Mouse (Mus musculus) kidney, embryonic 15.5 days (tissue): ENCODE results near the gene Cyp4x1. TPM values are rescaled to one million over a fixed set of nuclear protein-coding genes. Genes with fewer than 3 reads are reported as not detected.

ENCODE experiments used
- ATAC-seq: fragments of 200-750 bp; cut with Nextera tagmentation; replicated peaks from 2 replicates; pipeline ENCODE4 v1.8.0; 2017; ENCODE audit warnings: moderate TSS enrichment; ENCODE audit not compliant: low FRiP score
- H3K27ac ChIP-seq: fragments of 300-500 bp; sonication (generic); 2 replicates; pipeline ENCODE4 v1.5.1; 2015; ENCODE audit warnings: mild to moderate bottlenecking, inconsistent platforms
- H3K27me3 ChIP-seq: fragments of 300-500 bp; sonication (generic); 2 replicates; pipeline ENCODE4 v1.6.1; 2015; ENCODE audit warnings: inconsistent platforms
- H3K36me3 ChIP-seq: fragments of 300-500 bp; sonication (generic); 2 replicates; pipeline ENCODE4 v1.6.1; 2015; ENCODE audit warnings: inconsistent platforms
- H3K4me1 ChIP-seq: fragments of 300-500 bp; sonication (generic); 2 replicates; pipeline ENCODE4 v1.6.1; 2015; ENCODE audit warnings: inconsistent platforms
- H3K4me2 ChIP-seq: fragments of 300-500 bp; sonication (generic); 2 replicates; pipeline ENCODE4 v1.6.1; 2015; ENCODE audit warnings: moderate library complexity, mild to moderate bottlenecking, inconsistent platforms
- H3K4me3 ChIP-seq: fragments of 300-500 bp; sonication (generic); replicated peaks from 2 replicates; pipeline ENCODE4 v1.5.1; 2015; ENCODE audit warnings: mild to moderate bottlenecking, inconsistent platforms
- H3K9ac ChIP-seq: fragments of 300-500 bp; sonication (generic); 2 replicates; pipeline ENCODE4 v1.6.1; 2015; ENCODE audit warnings: mild to moderate bottlenecking, inconsistent platforms
- H3K9me3 ChIP-seq: fragments of 300-500 bp; sonication (generic); replicated peaks from 2 replicates; pipeline ENCODE4 v1.6.1; 2016; ENCODE audit warnings: inconsistent platforms
- WGBS: fragments of 180-500 bp; shearing (Covaris S2); methylation state at CpG from one replicate; pipeline ENCODE4 v1.1.7; 2015; ENCODE audit warnings: mixed read lengths; 5-methylcytosine and 5-hydroxymethylcytosine counted together
- polyA plus RNA-seq: library from polyadenylated mRNA; unstranded; fragments of >200 nt; fragmentation: Nextera tagmentation; extraction: Ambion mirVana; gene quantifications from 2 replicates; pipeline ENCODE4 v1.2.1, GENCODE M21; 2015

Cyp4x1 gene
- polyA plus RNA-seq, 1 experiment from 2014 or later = 0.57 TPM

DNA sequence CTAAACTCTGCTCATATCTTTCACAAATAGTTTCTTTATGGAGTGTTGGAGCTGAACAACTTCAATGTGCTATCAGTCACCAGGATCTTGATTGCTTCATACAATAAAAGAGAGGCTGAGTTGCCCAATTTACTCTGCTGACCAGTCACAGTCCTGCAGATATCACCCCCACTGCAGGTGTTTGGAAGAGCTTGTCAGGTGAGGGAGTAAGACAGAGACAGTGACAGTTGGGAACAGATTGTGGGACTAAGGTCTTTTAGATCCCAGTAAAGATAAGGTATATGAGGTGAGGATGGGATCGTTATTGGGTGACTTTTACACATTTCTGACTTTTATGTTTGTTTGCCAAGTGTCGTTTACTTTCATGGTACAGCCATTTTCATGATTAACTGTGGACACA lies 22.9 kb downstream of the Cyp4x1 start:
- ATAC-seq = no peak
- H3K36me3 ChIP-seq = no peaks in the 10 kb centered on the region
- H3K9ac ChIP-seq = no peak overlapping the region
- H3K27me3 ChIP-seq = peaks cover 10% of the 10 kb centered on the region
- no peak overlapping the region for H3K27ac ChIP-seq
- WGBS = 58% methylated on average over 2 of the region's 2 CpGs
- no peaks in the 10 kb centered on the region for H3K4me1 ChIP-seq
- H3K9me3 ChIP-seq = no peaks in the 10 kb centered on the region
- H3K4me2 ChIP-seq = no peak overlapping the region
- H3K4me3 ChIP-seq = no peak overlapping the region

GRCm38 (mm10) chr4:115103510-115103909 lies 30.6 kb downstream of the Cyp4x1 start:
- no peak for ATAC-seq
- Histone ChIP-seq H3K36me3 (no peaks in the 10 kb centered on the region), H3K27ac (no peak overlapping the region), H3K4me3 (no peak overlapping the region), H3K27me3 (peaks cover 11% of the 10 kb centered on the region), H3K4me1 (peaks cover 2% of the 10 kb centered on the region; the same call in 1 of the 2 replicates), H3K9me3 (no peaks in the 10 kb centered on the region), H3K4me2 (no peak overlapping the region), H3K9ac (no peak overlapping the region)
- WGBS = 43% methylated on average over 4 of the region's 4 CpGs

DNA sequence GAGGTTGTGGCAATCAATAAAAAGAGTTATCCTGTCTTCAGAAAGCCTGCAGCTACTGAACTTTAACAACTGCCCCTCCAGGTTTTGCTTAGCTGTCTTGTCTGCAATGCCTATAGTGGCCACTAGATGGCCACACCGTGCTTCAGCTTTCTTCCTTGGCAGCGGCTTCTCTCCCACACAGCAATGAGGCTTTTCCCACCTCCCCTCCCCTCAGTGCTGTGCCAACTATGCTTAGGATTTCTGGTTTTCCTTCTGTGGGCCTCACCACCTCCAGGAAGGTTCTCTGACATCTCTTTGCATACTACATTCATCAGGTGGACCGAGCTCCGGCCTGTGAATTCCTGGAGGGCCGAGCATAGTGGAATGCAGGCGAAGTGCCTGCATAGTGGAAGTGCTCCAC lies 32.4 kb downstream of the Cyp4x1 start:
- 28% methylated on average over 6 of the region's 6 CpGs for WGBS
- H3K4me1 ChIP-seq = peaks cover 7% of the 10 kb centered on the region
- peak; percentile 52 for ATAC-seq
- H3K36me3 ChIP-seq = no peaks in the 10 kb centered on the region
- 0 out of 2 replicates have a peak overlapping the region, but pooled peaks have one; percentile 19 for H3K4me2 ChIP-seq
- H3K9me3 ChIP-seq = no peaks in the 10 kb centered on the region
- no peak overlapping the region for H3K27ac ChIP-seq
- no peak overlapping the region for H3K4me3 ChIP-seq
- H3K9ac ChIP-seq = no peak overlapping the region
- H3K27me3 ChIP-seq = peaks cover 18% of the 10 kb centered on the region

GRCm38 (mm10) chr4:115097146-115097496 lies 37.0 kb downstream of the Cyp4x1 start:
- Histone ChIP-seq H3K4me3 (0 out of 2 replicates have a peak overlapping the region, but pooled peaks have one; percentile 50), H3K27me3 (peaks cover 39% of the 10 kb centered on the region), H3K36me3 (no peaks in the 10 kb centered on the region), H3K9me3 (no peaks in the 10 kb centered on the region), H3K27ac (peak overlapping the region; percentile 85), H3K4me1 (peaks cover 32% of the 10 kb centered on the region), H3K9ac (no peak overlapping the region), H3K4me2 (peak overlapping the region; percentile 92)
- whole genome bisulfite sequencing = under 1% methylated on average over 6 of the region's 6 CpGs
- ATAC-seq = no peak

DNA sequence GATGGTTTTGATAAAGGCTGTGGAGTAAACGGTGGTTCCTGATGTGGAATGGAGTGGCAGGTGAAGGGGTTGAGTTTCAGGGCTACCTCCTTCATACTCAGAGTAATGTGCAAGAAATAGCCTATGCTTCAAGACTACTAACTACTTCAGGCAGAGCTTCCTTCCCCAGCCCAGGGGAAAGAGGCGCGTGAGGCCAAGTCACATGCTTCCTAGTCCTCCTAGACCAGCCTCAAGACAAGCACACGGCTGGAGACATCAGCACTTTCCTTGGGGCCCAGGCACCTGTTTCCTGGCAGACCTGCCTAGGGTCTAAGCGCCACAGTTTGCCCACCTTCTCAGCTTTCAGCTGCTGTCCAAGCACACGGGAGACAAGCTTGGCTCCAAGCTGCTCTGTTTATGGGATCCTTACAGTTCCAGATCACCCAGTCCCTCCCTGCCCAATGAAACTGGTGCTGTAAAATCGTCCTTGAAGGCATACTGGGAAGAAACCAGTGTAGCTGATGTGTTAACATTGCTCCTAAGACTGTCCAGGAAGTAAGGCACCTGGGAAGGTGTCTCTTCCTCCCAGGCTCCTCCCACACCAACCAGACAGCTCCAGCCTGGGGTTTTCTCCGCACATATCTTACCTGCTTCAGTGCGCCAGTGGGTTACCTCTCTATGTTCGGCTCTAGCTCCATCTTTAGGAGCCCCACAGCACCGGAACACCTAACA lies 37.5 kb downstream of the Cyp4x1 start:
- WGBS = 15% methylated on average over 11 of the region's 11 CpGs
- Histone ChIP-seq H3K36me3 (no peaks in the 10 kb centered on the region), H3K27me3 (peaks cover 39% of the 10 kb centered on the region), H3K9me3 (no peaks in the 10 kb centered on the region), H3K27ac (peak overlapping the region; percentile 85), H3K4me3 (peak overlapping the region; percentile 50), H3K4me1 (peaks cover 30% of the 10 kb centered on the region), H3K4me2 (peak overlapping the region; percentile 92), H3K9ac (no peak overlapping the region)
- peak; percentile 14; the same call in 1 of the 2 replicates for ATAC-seq

DNA sequence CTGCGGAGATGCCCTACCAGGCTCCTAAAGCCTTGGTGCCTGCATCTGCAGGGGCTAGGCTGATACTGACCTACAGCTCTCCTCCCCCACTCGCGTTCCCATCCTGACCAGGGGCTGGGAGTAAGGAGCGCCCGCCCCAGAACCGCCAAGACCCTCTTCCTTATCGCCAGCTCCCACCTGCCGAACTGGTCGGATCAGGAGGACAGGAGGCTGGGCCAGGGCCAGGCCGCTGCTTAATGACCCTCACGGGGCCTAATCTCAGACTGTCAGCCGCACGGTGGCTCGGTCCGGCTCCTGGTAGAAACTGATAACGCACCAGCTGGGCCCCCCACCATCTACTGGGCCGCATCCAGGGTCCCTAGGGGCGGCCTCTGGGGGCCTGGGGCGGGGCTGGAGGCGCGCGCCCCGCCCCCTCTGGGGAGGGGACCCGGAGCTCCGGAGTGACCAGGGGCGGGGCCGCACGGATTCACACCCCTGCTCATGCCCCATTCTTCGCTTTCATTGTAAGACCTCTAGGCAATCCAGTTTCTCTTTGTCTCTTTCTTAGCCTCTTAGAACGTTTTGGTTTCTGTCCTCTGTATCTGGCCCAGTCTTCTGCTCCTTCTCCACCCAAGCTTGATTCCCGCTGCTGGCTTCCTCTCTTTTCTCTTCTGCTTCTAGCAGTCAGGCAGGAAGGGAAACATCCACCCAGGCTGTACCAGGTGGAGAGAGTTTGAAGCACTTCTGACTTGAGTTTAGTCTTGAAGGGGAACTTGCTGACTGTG lies 38.2 kb downstream of the Cyp4x1 start:
- peak overlapping the region; percentile 50 for H3K4me3 ChIP-seq
- H3K27me3 ChIP-seq = peaks cover 36% of the 10 kb centered on the region
- H3K9me3 ChIP-seq = no peaks in the 10 kb centered on the region
- 1% methylated on average over 31 of the region's 31 CpGs for WGBS
- peak; percentile 91 for ATAC-seq
- H3K4me1 ChIP-seq = peaks cover 31% of the 10 kb centered on the region
- peak overlapping the region; percentile 92 for H3K4me2 ChIP-seq
- peak overlapping the region; percentile 46 for H3K9ac ChIP-seq
- peak overlapping the region; percentile 85 for H3K27ac ChIP-seq
- no peaks in the 10 kb centered on the region for H3K36me3 ChIP-seq

DNA sequence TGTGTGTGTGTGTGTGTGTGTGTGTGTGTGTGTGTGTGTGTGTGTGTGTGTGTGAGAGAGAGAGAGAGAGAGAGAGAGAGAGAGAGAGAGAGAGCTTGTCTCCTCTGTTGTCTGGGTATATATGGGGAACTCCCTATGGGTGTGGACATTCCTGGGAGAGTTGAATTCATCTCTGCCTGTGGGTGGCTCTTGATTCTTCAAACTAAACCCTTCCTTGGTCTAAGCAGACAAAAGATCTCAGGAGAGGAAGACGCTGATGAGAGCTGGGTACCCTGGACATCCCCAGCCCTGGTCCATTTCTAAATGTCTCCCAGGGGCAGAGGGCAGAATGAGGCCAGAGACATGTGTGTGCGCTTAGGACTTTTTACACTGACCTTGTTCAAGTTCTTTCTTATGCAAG lies 40.0 kb downstream of the Cyp4x1 start:
- H3K9me3 ChIP-seq = no peaks in the 10 kb centered on the region
- no peak overlapping the region for H3K4me2 ChIP-seq
- ATAC-seq = no peak
- H3K4me3 ChIP-seq = no peak overlapping the region
- H3K4me1 ChIP-seq = peaks cover 35% of the 10 kb centered on the region
- no peak overlapping the region for H3K9ac ChIP-seq
- 86% methylated on average over 2 of the region's 2 CpGs for WGBS
- H3K27ac ChIP-seq = peak overlapping the region; percentile 85; the same call in 1 of the 2 replicates
- H3K27me3 ChIP-seq = peaks cover 33% of the 10 kb centered on the region
- H3K36me3 ChIP-seq = no peaks in the 10 kb centered on the region

GRCm38 (mm10) chr4:115093331-115093864 lies 40.7 kb downstream of the Cyp4x1 start:
- no peak overlapping the region for H3K4me2 ChIP-seq
- peaks cover 37% of the 10 kb centered on the region for H3K4me1 ChIP-seq
- no peak for ATAC-seq
- no peaks in the 10 kb centered on the region for H3K9me3 ChIP-seq
- 65% methylated on average over 4 of the region's 4 CpGs for WGBS
- H3K4me3 ChIP-seq = no peak overlapping the region
- H3K36me3 ChIP-seq = no peaks in the 10 kb centered on the region
- H3K9ac ChIP-seq = no peak overlapping the region
- peak overlapping the region; percentile 60 for H3K27ac ChIP-seq
- H3K27me3 ChIP-seq = peaks cover 39% of the 10 kb centered on the region

DNA sequence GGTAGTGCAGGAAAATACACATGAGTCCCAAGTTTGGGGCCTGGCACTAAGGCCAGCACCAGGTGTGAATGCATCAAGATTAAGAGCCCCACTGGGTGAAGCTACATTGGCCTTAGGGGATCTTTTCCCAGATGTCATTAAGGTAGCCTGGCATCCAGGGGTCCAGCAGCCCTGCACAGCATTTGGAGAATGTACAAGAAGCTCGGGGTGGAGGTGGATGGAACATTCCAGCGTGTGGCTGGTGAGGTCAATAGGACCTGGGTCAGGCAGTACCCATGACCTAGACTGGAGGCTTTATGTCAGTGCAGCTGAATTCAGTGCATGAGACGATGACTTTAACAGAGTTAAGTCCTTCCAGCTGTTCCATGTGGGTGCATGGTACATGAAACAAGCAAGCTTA lies 42.3 kb downstream of the Cyp4x1 start:
- Histone ChIP-seq H3K27me3 (peaks cover 44% of the 10 kb centered on the region), H3K4me1 (peaks cover 44% of the 10 kb centered on the region), H3K27ac (no peak overlapping the region), H3K4me3 (no peak overlapping the region), H3K36me3 (no peaks in the 10 kb centered on the region), H3K9me3 (no peaks in the 10 kb centered on the region), H3K9ac (no peak overlapping the region), H3K4me2 (no peak overlapping the region)
- 80% methylated on average over 3 of the region's 3 CpGs for WGBS
- ATAC-seq = no peak

- peak; percentile 35; the same call in 1 of the 2 replicates for ATAC-seq
- no peak overlapping the region for H3K9ac ChIP-seq
- H3K4me3 ChIP-seq = peak overlapping the region; percentile 34
- H3K36me3 ChIP-seq = no peaks in the 10 kb centered on the region
- WGBS = 62% methylated on average over 2 of the region's 2 CpGs
- H3K9me3 ChIP-seq = no peaks in the 10 kb centered on the region
- peak overlapping the region; percentile 39 for H3K4me2 ChIP-seq
- peaks cover 35% of the 10 kb centered on the region for H3K4me1 ChIP-seq
- H3K27me3 ChIP-seq = peaks cover 32% of the 10 kb centered on the region
- H3K27ac ChIP-seq = peak overlapping the region; percentile 55; the same call in 1 of the 2 replicates
Measured at GRCm38 (mm10) chr4:115090592-115090991, 43.5 kb downstream of the Cyp4x1 start.

DNA sequence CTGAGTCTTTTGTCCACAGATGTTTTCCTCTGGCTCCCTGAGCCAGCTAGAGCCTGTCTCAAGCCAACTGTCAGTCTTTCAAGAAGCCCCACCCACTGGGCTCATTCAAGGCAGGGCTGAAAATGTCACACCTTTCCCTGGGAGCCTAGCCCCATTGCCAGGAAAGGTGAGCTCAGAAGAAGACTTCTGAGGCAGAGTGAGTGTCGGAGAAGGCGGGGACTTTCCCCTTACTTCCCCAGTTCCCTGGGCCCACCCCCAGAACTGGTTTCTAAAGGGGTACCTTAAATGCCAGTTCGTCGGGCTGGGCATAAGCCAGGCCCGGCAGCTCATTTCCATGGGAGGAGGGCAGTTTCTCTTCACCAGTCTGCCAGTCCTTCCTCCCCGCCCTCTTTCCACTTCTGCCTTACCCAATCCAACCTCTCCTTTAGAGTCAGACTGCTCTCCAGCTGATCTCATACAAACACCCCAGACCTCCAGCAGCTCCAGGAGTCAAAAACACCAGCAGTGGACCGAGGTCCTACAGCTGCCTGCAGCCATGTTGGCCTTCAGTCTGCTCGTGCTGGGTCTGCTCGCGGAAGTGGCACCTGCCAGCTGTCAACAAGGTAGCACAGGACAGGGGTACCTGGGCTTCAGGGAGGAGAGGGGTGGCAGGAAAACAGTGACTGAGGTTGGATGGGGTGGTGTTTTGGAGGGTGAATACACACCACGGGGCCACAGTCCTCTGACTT lies 45.3 kb downstream of the Cyp4x1 start, which contains the start of gene Pdzk1ip1:
TSS of gene Pdzk1ip1 (plus strand) at position 98 of the 728 bp plus-strand sequence.
- peaks cover 34% of the 10 kb centered on the region for H3K4me1 ChIP-seq
- peak within 1 kb of the TSS; percentile 34 for H3K4me3 ChIP-seq
- peak; percentile 31 for ATAC-seq
- H3K27ac ChIP-seq = peak within 1 kb of the TSS; percentile 83
- H3K4me2 ChIP-seq = peak within 1 kb of the TSS; percentile 39
- peaks cover 22% of the 10 kb centered on the region for H3K27me3 ChIP-seq
- WGBS = 15% methylated on average over 11 of the region's 11 CpGs
- no peaks in the 10 kb centered on the region for H3K36me3 ChIP-seq
- peak within 1 kb of the TSS; percentile 27; the same call in 1 of the 2 replicates for H3K9ac ChIP-seq
- H3K9me3 ChIP-seq = no peaks in the 10 kb centered on the region
